ENCODE assay signal across 8 mouse cellular contexts in genomic region chr2:27572261-27572793, GRCm38 (mm10). TPM values are rescaled to one million over a fixed set of nuclear protein-coding genes. Genes with fewer than 3 reads are reported as not detected.
DNase-seq lines count a peak whose midpoint lies in the region; ATAC-seq and TF ChIP-seq lines count a peak whose summit lies in the region.

No protein-coding gene starts in this region.

- H3K4me2 ChIP-seq in kidney, embryonic 15.5 days = no peak overlapping the region
- peak overlapping the region; percentile 45 for H3K4me2 ChIP-seq in midbrain, embryonic 16.5 days (ENCODE audit: low read length)

- no peak overlapping the region for H3K9ac ChIP-seq in heart, adult 2 months (ENCODE audit: low read depth, low read length)
- H3K9ac ChIP-seq in kidney, embryonic 15.5 days = no peak overlapping the region
- H3K9ac ChIP-seq in midbrain, embryonic 16.5 days (ENCODE audit: low read depth, low read length) = 0 out of 2 replicates have a peak overlapping the region, but pooled peaks have one; percentile 20

- TF ChIP-seq POLR2A in heart, adult 2 months (IDR thresholded peaks at IDR 0.05; ENCODE audit: insufficient read depth, low read depth, low read length) = no peak

- intact Hi-C loops in heart, adult 2 months (cut with DNase I) = loop anchor here (5.0 kb wide), 1 partner anchor 105 kb away; the partner anchor contains the start of gene Rxra
- intact Hi-C loops in heart, postnatal 25 days (cut with DNase I) = no loop called here

- peak overlapping the region; percentile 37 for H3K27ac ChIP-seq in heart, adult 2 months
- H3K27ac ChIP-seq in heart, embryonic 10.5 days = peak overlapping the region; percentile 80
- H3K27ac ChIP-seq in kidney, embryonic 15.5 days = peak overlapping the region; percentile 73
- peak overlapping the region; percentile 88 for H3K27ac ChIP-seq in midbrain, embryonic 16.5 days (ENCODE audit: low read length)

- no peak; the same call in 1 of the 2 replicates for ATAC-seq in kidney, embryonic 15.5 days (replicated peaks; ENCODE audit: low FRiP score)
- peak; percentile 66 for ATAC-seq in midbrain, embryonic 16.5 days
- ATAC-seq in inflammation-experienced regulatory T-cells, adult 6 months = no peak
- ATAC-seq in monocyte, adult 5-6 weeks (replicated peaks; ENCODE audit: insufficient number of reproducible peaks, low FRiP score, low TSS enrichment, poor library complexity, severe bottlenecking) = no peak

- no peaks in the 10 kb centered on the region for H3K9me3 ChIP-seq in heart, embryonic 10.5 days
- H3K9me3 ChIP-seq in kidney, embryonic 15.5 days (replicated peaks) = no peaks in the 10 kb centered on the region
- H3K9me3 ChIP-seq in midbrain, embryonic 16.5 days (replicated peaks; ENCODE audit: control insufficient read depth, low read length, poor library complexity, severe bottlenecking) = no peaks in the 10 kb centered on the region

- TF ChIP-seq CTCF in heart, adult 2 months (IDR thresholded peaks at IDR 0.05) = no peak

- 44% methylated on average over 8 of the region's 8 CpGs for WGBS in heart, adult 2 months
- WGBS in heart, embryonic 10.5 days = 52% methylated on average over 8 of the region's 8 CpGs
- WGBS in kidney, embryonic 15.5 days = 42% methylated on average over 8 of the region's 8 CpGs
- WGBS in midbrain, embryonic 16.5 days = 64% methylated on average over 8 of the region's 8 CpGs

- TF ChIP-seq EP300 in heart, adult 2 months (IDR thresholded peaks at IDR 0.05; ENCODE audit: insufficient read depth, low read depth, low read length) = no peak

- H3K79me2 ChIP-seq in heart, adult 2 months (replicated peaks; ENCODE audit: control insufficient read depth, insufficient read depth, low read length) = no peaks in the 10 kb centered on the region

- no peaks in the 10 kb centered on the region for H3K36me3 ChIP-seq in heart, adult 2 months (ENCODE audit: control insufficient read depth, insufficient read depth, low read length)
- no peaks in the 10 kb centered on the region for H3K36me3 ChIP-seq in heart, embryonic 10.5 days
- H3K36me3 ChIP-seq in kidney, embryonic 15.5 days = no peaks in the 10 kb centered on the region
- H3K36me3 ChIP-seq in midbrain, embryonic 16.5 days (ENCODE audit: control insufficient read depth, insufficient read depth, low read length) = no peaks in the 10 kb centered on the region

- no peak overlapping the region for H3K4me3 ChIP-seq in heart, adult 2 months
- no peak overlapping the region for H3K4me3 ChIP-seq in heart, embryonic 10.5 days
- no peak overlapping the region for H3K4me3 ChIP-seq in kidney, embryonic 15.5 days (replicated peaks)
- no peak overlapping the region for H3K4me3 ChIP-seq in midbrain, embryonic 16.5 days (ENCODE audit: low read depth, low read length)

- no peaks in the 10 kb centered on the region for H3K27me3 ChIP-seq in heart, adult 2 months (ENCODE audit: control insufficient read depth, insufficient read depth, low read length)
- H3K27me3 ChIP-seq in heart, embryonic 10.5 days (ENCODE audit: insufficient read depth, poor library complexity, severe bottlenecking) = peaks cover 63% of the 10 kb centered on the region
- no peaks in the 10 kb centered on the region for H3K27me3 ChIP-seq in kidney, embryonic 15.5 days
- H3K27me3 ChIP-seq in midbrain, embryonic 16.5 days (ENCODE audit: control insufficient read depth, insufficient read depth, low read depth, low read length) = no peaks in the 10 kb centered on the region

- peak; percentile 29 to 35 for DNase-seq in heart, adult 2 months
- no peak for DNase-seq in heart, postnatal 25 days (ENCODE audit: low spot score)
- DNase-seq in heart, embryonic 10.5 days (ENCODE audit: low spot score) = no peak
- no peak for DNase-seq in layer of hippocampus, postnatal 25 days (ENCODE audit: extremely low spot score in 1 of 2, low spot score in 1 of 2)

- peaks cover 8% of the 10 kb centered on the region for H3K4me1 ChIP-seq in heart, adult 2 months (ENCODE audit: control insufficient read depth, insufficient read depth, low read length)
- H3K4me1 ChIP-seq in heart, embryonic 10.5 days = peaks cover 35% of the 10 kb centered on the region
- peaks cover 27% of the 10 kb centered on the region for H3K4me1 ChIP-seq in kidney, embryonic 15.5 days
- peaks cover 19% of the 10 kb centered on the region for H3K4me1 ChIP-seq in midbrain, embryonic 16.5 days (ENCODE audit: control insufficient read depth, insufficient read depth, low read length)

RNA-seq across cellular contexts. Expression of gene Wdr5, which starts 57.4 kb away (rescaled TPM):
- total RNA-seq in heart, adult 2 months (2021) = 10 to 100 TPM; 24.0 to 24.8 TPM
- polyA plus RNA-seq in heart, adult 2 months (2012; rRNA removed) = 18.6 and 27.4 TPM in 2 replicates
- 10 to 100 TPM; 23.4 to 23.7 TPM for total RNA-seq in heart, postnatal 25 days (2021)
- polyA plus RNA-seq in heart, embryonic 10.5 days (2016; fragmentation: Nextera tagmentation; extraction: Ambion mirVana) = 44.3 and 57.8 TPM in 2 replicates
- 63.2 and 65.9 TPM in 2 replicates for polyA plus RNA-seq in kidney, embryonic 15.5 days (2015; fragmentation: Nextera tagmentation; extraction: Ambion mirVana)
- 42.6 and 44.4 TPM in 2 replicates for polyA plus RNA-seq in midbrain, embryonic 16.5 days (2015; fragmentation: Nextera tagmentation; extraction: Ambion mirVana)
- 10 to 100 TPM; 15.3 to 16.2 (median 15.6) TPM for polyA plus RNA-seq in inflammation-experienced regulatory T-cells, adult 6 months (2017; shearing (Covaris generic))
- 28.3 to 50.1 TPM (median 31.0 TPM) in 3 replicates for total RNA-seq in monocyte, adult 5-6 weeks (2017)
- 10 to 100 TPM; 27.6 to 32.6 TPM for total RNA-seq in layer of hippocampus, postnatal 25 days (2021)

Comparison
In these comparisons a context has a peak if more than half of its experiments do, and no peak if none do; other contexts are left out.
1. DNase-seq: peak in heart, adult 2 months (2 of 2); none in heart, postnatal 25 days (single experiment), heart, embryonic 10.5 days (single experiment) and layer of hippocampus, postnatal 25 days (0 of 2).
2. H3K27ac ChIP-seq: peak in every context shown above with its lines; median percentile 88 in midbrain, embryonic 16.5 days; 80 in heart, embryonic 10.5 days; 73 in kidney, embryonic 15.5 days; 37 in heart, adult 2 months.